Mouse (Mus musculus) cerebellum, adult 2 months (tissue): ENCODE measurements around the gene Urad. TPM values are rescaled to one million over a fixed set of nuclear protein-coding genes. Genes with fewer than 3 reads are reported as not detected.

Experiments
- DNase-seq, 2 experiments: peaks; one replicate each; pipeline ENCODE4 v3.0.0; 2021
- H3K27ac ChIP-seq: fragments of 200-500 bp; 2 replicates; pipeline ENCODE4 v1.5.1; 2012; ENCODE audit warnings: low read length, control low read depth, inconsistent platforms; ENCODE audit not compliant: insufficient read depth
- H3K27me3 ChIP-seq: fragments of 200-500 bp; 2 replicates; pipeline ENCODE4 v1.6.1; 2012; ENCODE audit warnings: inconsistent platforms, mild to moderate bottlenecking, low read length, moderate library complexity; ENCODE audit not compliant: control insufficient read depth, insufficient read depth
- H3K4me1 ChIP-seq: fragments of 200-500 bp; 2 replicates; pipeline ENCODE4 v1.6.1; 2011; ENCODE audit warnings: low read length; ENCODE audit not compliant: control insufficient read depth, insufficient read depth
- H3K4me3 ChIP-seq: fragments of 200-500 bp; replicated peaks from 2 replicates; pipeline ENCODE3; 2011; ENCODE audit warnings: mild to moderate bottlenecking, low read depth, low read length, control low read depth; ENCODE audit not compliant: insufficient read depth
- CTCF ChIP-seq: fragments of 200-500 bp; IDR thresholded peaks from 2 replicates; pipeline ENCODE4 v1.5.1; 2011; ENCODE audit warnings: low read depth, mild to moderate bottlenecking, control low read depth, low read length, moderate library complexity, borderline replicate concordance; ENCODE audit not compliant: insufficient read depth
- POLR2A ChIP-seq: fragments of 200-500 bp; IDR thresholded peaks from 2 replicates; pipeline ENCODE4 v1.6.1; 2011; ENCODE audit warnings: low read length, control low read depth, borderline replicate concordance; ENCODE audit not compliant: insufficient read depth
- WGBS: fragments of 180-500 bp; shearing (Covaris S2); methylation state at CpG from one replicate; pipeline ENCODE4 v1.1.7; 2018; 5-methylcytosine and 5-hydroxymethylcytosine counted together
- polyA plus RNA-seq: library from polyadenylated mRNA; depleted of rRNA; stranded (reverse); fragments of >200 nt; gene quantifications from 2 replicates; pipeline ENCODE4 v1.2.3, GENCODE M21; 2012

The Urad gene
- polyA plus RNA-seq, 1 experiment: not detected

- TF ChIP-seq POLR2A (no peak), CTCF (no peak)
- Histone ChIP-seq H3K27me3 (peaks cover 8% of the 10 kb centered on the region; the same call in 1 of the 2 replicates), H3K4me1 (no peaks in the 10 kb centered on the region), H3K27ac (no peak overlapping the region), H3K4me3 (no peak overlapping the region)
- no peak for DNase-seq
- WGBS: 4% methylated on average over 8 of the region's 8 CpGs
These were observed 20.1 kb downstream of the Urad start for GRCm38 (mm10) chr5:147302141-147302540.

DNA sequence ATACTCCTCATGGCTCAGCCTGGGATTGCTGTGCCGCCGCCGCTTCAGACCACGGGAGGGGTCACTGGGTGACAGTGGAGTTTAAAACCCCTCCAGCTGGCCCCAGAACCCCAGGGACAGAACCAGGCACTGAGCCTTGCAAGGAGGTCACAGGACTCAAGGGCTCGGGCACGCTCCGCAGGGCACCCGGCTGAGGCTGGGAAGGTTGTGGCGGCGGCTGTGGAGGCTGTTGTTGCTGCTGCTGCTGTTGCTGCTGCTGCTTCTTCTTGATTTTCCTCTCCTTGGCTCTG, 20.5 kb downstream of the Urad start:
- Histone ChIP-seq H3K4me1 (no peaks in the 10 kb centered on the region), H3K4me3 (no peak overlapping the region), H3K27ac (no peak overlapping the region), H3K27me3 (peaks cover 8% of the 10 kb centered on the region; the same call in 1 of the 2 replicates)
- TF ChIP-seq POLR2A (no peak), CTCF (no peak)
- no peak for DNase-seq
- 3% methylated on average over 10 of the region's 10 CpGs for WGBS

- DNase-seq: no peak
- no peaks in the 10 kb centered on the region for H3K4me1 ChIP-seq
- TF ChIP-seq POLR2A (no peak), CTCF (no peak)
- H3K27me3 ChIP-seq: peaks cover 7% of the 10 kb centered on the region; the same call in 1 of the 2 replicates
- H3K27ac ChIP-seq: no peak overlapping the region
- WGBS: 2% methylated on average over 21 of the region's 21 CpGs
- no peak overlapping the region for H3K4me3 ChIP-seq
These were observed 21.1 kb downstream of the Urad start for GRCm38 (mm10) chr5:147300917-147301780.

DNA sequence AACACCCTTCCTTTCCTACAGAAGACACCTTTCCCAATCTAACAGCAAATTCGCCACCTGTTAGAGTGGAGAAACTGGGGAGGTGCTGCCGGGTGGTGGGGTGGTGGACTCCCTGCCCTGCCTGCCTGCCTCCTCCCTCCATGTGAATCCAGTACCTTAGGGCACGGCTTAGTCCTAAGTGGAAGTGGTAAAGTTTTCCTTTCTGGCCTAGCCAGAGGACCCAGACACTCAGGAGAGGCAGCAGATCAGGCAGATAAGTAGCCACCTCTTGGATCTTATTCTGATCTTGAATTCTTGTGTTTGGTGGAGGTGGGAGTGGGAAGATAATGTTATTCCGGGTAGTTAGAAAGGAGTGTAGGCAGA, 22.3 kb downstream of the Urad start:
- TF ChIP-seq CTCF (no peak), POLR2A (no peak)
- Histone ChIP-seq H3K4me3 (no peak overlapping the region), H3K4me1 (no peaks in the 10 kb centered on the region), H3K27ac (no peak overlapping the region), H3K27me3 (peaks cover 5% of the 10 kb centered on the region; the same call in 1 of the 2 replicates)
- no peak for DNase-seq
- 1% methylated on average over 4 of the region's 4 CpGs for WGBS

DNA sequence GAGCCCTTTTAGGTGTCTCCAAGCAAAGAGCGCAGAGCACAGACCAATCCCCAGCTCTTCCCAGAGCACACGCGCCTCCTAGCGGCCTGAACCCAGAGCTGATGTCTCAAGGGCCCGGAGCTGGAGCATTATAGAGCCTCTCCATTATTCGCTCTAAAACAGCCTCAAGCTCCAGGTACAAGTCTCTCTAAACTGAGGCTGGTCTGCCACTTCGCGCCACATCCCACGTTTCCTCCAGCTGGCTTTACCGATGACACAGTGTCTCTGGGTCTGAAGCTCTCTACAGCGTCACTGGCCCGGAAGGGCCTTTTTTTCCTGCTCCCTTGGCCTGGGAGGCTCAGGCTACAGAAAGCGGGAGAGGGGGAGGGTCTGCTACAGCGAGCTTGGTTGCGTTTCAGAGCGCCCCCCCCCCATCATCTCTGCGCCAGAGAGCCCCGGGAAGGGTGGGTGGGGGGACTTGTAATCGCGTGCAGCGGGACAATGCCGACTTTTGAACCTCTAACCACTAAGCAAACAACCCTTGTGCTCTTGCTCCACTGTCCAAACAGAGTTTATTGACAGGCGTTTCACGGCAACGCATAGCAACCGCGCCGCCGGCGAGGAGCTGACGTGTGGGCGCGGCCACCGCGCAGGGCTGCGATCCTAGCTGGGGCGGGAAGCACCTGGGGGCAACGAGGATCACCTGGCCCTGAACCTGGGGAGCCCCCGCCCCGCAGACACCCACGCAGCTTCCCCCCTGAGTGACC, 22.8 kb downstream of the Urad start:
- under 1% methylated on average over 41 of the region's 41 CpGs for WGBS
- Histone ChIP-seq H3K27me3 (peaks cover 5% of the 10 kb centered on the region; the same call in 1 of the 2 replicates), H3K27ac (no peak overlapping the region), H3K4me1 (no peaks in the 10 kb centered on the region), H3K4me3 (no peak overlapping the region)
- peak in 1 of 2 experiments; percentile 35 for DNase-seq
- TF ChIP-seq CTCF (peak; percentile 58; the same call in 1 of the 2 replicates), POLR2A (no peak)

GRCm38 (mm10) chr5:147297249-147297648, 25.0 kb downstream of the Urad start:
- Histone ChIP-seq H3K27me3 (peaks cover 2% of the 10 kb centered on the region; the same call in 1 of the 2 replicates), H3K4me3 (no peak overlapping the region), H3K27ac (no peak overlapping the region), H3K4me1 (no peaks in the 10 kb centered on the region)
- no peak for TF ChIP-seq POLR2A
- no peak for TF ChIP-seq CTCF
- DNase-seq: no peak
- WGBS: 66% methylated on average over 5 of the region's 5 CpGs

DNA sequence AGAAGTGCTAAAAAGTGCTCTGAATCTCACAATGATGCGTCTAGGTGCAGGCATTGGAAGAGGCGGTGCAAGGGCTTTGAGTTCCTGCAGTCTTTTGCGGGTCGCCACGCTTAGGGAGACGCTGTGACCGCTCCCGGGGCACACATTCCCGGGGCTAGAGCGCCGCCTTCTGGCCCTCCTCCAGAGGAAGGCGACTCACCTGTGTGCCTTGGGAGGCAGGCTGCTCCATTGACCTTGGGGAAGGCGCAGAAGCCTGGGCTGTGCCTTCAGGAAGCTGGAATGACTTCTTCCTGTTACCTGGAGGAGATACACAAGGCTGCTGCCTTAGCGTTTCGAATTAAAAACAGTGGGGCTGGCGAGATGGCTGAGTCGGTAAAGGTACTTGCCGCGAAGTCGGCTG, 28.1 kb downstream of the Urad start:
- WGBS: 9% methylated on average over 20 of the region's 20 CpGs
- Histone ChIP-seq H3K4me1 (no peaks in the 10 kb centered on the region), H3K4me3 (no peak overlapping the region), H3K27me3 (no peaks in the 10 kb centered on the region; the same call in 1 of the 2 replicates), H3K27ac (no peak overlapping the region)
- TF ChIP-seq POLR2A: no peak
- peak; percentile 49; the same call in 1 of the 2 replicates for TF ChIP-seq CTCF
- peak; percentile 21 to 33 for DNase-seq
